Mouse (Mus musculus) kidney, embryonic 16.5 days (tissue): ENCODE measurements around the gene Scnm1. TPM values are rescaled to one million over a fixed set of nuclear protein-coding genes. Genes with fewer than 3 reads are reported as not detected.

Source experiments
- ATAC-seq: fragments of 200-750 bp; cut with Nextera tagmentation; 2 replicates; pipeline ENCODE4 v1.8.0; 2017; ENCODE audit warnings: moderate TSS enrichment; ENCODE audit not compliant: low FRiP score, low TSS enrichment
- H3K27ac ChIP-seq: fragments of 300-500 bp; sonication (generic); 2 replicates; pipeline ENCODE4 v1.5.1; 2014; ENCODE audit warnings: low read length
- H3K27me3 ChIP-seq: fragments of 300-500 bp; sonication (generic); 2 replicates; pipeline ENCODE4 v1.6.1; 2014; ENCODE audit warnings: low read length, control low read depth, mixed read lengths; ENCODE audit not compliant: insufficient read depth
- H3K36me3 ChIP-seq: fragments of 300-500 bp; sonication (generic); 2 replicates; pipeline ENCODE4 v1.6.1; 2014; ENCODE audit warnings: low read length, control low read depth, mixed read lengths; ENCODE audit not compliant: insufficient read depth
- H3K4me1 ChIP-seq: fragments of 300-500 bp; sonication (generic); 2 replicates; pipeline ENCODE4 v1.6.1; 2014; ENCODE audit warnings: low read length, control low read depth, mixed read lengths; ENCODE audit not compliant: insufficient read depth
- H3K4me2 ChIP-seq: fragments of 300-500 bp; sonication (generic); replicated peaks from 2 replicates; pipeline ENCODE4 v1.6.1; 2014; ENCODE audit warnings: low read depth, low read length
- H3K4me3 ChIP-seq: fragments of 300-500 bp; sonication (generic); 2 replicates; pipeline ENCODE4 v1.5.1; 2014; ENCODE audit warnings: mild to moderate bottlenecking, low read length
- H3K9ac ChIP-seq: fragments of 300-500 bp; sonication (generic); replicated peaks from 2 replicates; pipeline ENCODE4 v1.6.1; 2014; ENCODE audit warnings: low read length
- H3K9me3 ChIP-seq: fragments of 300-500 bp; sonication (generic); 2 replicates; pipeline ENCODE4 v1.6.1; 2016; ENCODE audit warnings: low read length, control low read depth
- WGBS: fragments of 180-500 bp; shearing (Covaris S2); extraction: QIAGEN DNeasy Blood & Tissue Kit; methylation state at CpG from one replicate; pipeline ENCODE4 v1.1.7; 2014; 5-methylcytosine and 5-hydroxymethylcytosine counted together
- polyA plus RNA-seq: library from polyadenylated mRNA; unstranded; fragments of >200 nt; fragmentation: Nextera tagmentation; extraction: Ambion mirVana; gene quantifications from 2 replicates; pipeline ENCODE4 v1.2.1, GENCODE M21; 2015

The Scnm1 gene
- polyA plus RNA-seq, 1 experiment from 2014 or later = 71.6 TPM

- Histone ChIP-seq H3K9ac (peak overlapping the region; percentile 58), H3K9me3 (no peaks in the 10 kb centered on the region), H3K4me3 (peak overlapping the region; percentile 68), H3K27ac (no peak overlapping the region), H3K4me2 (peak overlapping the region; percentile 84), H3K27me3 (no peaks in the 10 kb centered on the region), H3K4me1 (peaks cover 23% of the 10 kb centered on the region), H3K36me3 (no peaks in the 10 kb centered on the region)
- WGBS = 17% methylated on average over 8 of the region's 8 CpGs
- ATAC-seq = no peak
These were observed 25.7 kb upstream of the Scnm1 start for GRCm38 (mm10) chr3:95159511-95159986.

DNA sequence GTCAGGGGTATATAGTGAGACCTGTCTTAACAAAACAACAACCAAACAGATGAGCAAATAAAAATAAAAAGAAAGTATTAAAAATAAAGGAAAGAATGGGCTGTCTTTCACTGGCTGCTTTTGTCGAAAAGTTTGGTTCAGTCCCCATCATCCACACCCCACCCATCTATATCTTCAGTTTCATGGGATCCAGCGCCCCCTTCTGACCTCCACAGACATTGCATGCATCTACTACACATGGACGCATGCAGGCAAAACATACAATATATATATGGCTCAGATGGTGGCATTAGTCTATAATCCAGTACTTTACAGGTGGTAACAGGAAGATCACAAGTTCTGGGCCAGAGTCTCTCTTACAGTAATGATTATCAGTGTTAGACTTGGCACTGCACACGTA is 20.1 kb upstream of the Scnm1 start:
- H3K27me3 ChIP-seq = no peaks in the 10 kb centered on the region
- no peak for ATAC-seq
- no peak overlapping the region for H3K4me3 ChIP-seq
- no peak overlapping the region for H3K27ac ChIP-seq
- H3K4me2 ChIP-seq = no peak overlapping the region
- H3K9ac ChIP-seq = no peak overlapping the region
- 0 out of 2 replicates have a peak, but pooled peaks cover 2% of the 10 kb centered on the region for H3K9me3 ChIP-seq
- H3K36me3 ChIP-seq = no peaks in the 10 kb centered on the region
- no peaks in the 10 kb centered on the region for H3K4me1 ChIP-seq
- WGBS = 41% methylated on average over 4 of the region's 4 CpGs

- H3K27me3 ChIP-seq = no peaks in the 10 kb centered on the region
- no peaks in the 10 kb centered on the region for H3K36me3 ChIP-seq
- no peak overlapping the region for H3K4me2 ChIP-seq
- no peaks in the 10 kb centered on the region for H3K4me1 ChIP-seq
- H3K27ac ChIP-seq = no peak overlapping the region
- no peak overlapping the region for H3K9ac ChIP-seq
- H3K4me3 ChIP-seq = no peak overlapping the region
- ATAC-seq = no peak
- H3K9me3 ChIP-seq = no peaks in the 10 kb centered on the region
- 49% methylated on average over 3 of the region's 3 CpGs for WGBS
These were observed 14.1 kb upstream of the Scnm1 start for GRCm38 (mm10) chr3:95147924-95148323.

- WGBS = 10% methylated on average over 5 of the region's 5 CpGs
- ATAC-seq = peak; percentile 83
- H3K27ac ChIP-seq = no peak overlapping the region
These were observed 8.8 kb upstream of the Scnm1 start for GRCm38 (mm10) chr3:95142617-95143011.

DNA sequence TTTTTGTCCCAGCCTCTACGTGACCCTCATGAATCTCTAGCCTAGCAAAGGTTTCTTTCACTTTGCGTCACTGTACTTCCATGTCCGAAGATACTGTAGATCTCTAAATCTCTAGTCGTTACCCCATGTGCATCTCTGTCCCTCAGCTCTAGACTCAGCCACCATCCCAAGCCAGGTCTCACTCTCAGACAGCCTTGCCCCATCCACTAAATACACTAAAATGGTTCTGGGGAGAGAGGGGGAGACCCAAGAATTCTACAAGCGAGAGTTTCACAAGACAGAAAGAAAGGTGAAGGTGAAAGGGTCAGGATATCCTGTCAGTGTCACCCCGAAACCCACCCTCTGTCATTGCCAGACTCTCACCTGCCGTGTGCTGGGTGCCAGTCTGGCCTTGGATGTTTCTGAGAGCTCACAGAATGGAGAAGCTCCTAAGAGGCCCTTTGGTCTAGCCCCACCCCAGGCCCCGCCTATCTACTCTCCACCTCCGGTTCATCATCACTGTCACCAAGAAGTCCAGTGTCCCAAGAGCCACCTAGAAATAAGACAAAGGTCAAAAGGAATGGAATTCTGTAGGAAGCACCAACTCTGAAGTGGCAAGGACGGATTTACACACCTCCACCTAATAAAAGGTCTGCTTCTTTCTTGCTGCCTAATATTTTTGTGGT is 8.3 kb upstream of the Scnm1 start, which contains the start of gene Tnfaip8l2:
Gene Tnfaip8l2 (minus strand): TSS at position 409 of the 665 bp plus-strand sequence.
- Histone ChIP-seq H3K4me3 (no peak within 1 kb of the TSS), H3K27me3 (no peaks in the 10 kb centered on the region), H3K27ac (no peak within 1 kb of the TSS), H3K9me3 (no peaks in the 10 kb centered on the region), H3K36me3 (peaks cover 11% of the 10 kb centered on the region; the same call in 1 of the 2 replicates), H3K9ac (no peak within 1 kb of the TSS), H3K4me1 (no peaks in the 10 kb centered on the region), H3K4me2 (no peak within 1 kb of the TSS)
- WGBS = 84% methylated on average over 10 of the region's 10 CpGs
- ATAC-seq = no peak

More at GRCm38 (mm10) chr3:95142617-95143011, 8.8 kb upstream of the Scnm1 start:
- H3K4me1 ChIP-seq = no peaks in the 10 kb centered on the region
- H3K9ac ChIP-seq = no peak overlapping the region
- no peak overlapping the region for H3K4me2 ChIP-seq
- no peak overlapping the region for H3K4me3 ChIP-seq
- no peaks in the 10 kb centered on the region for H3K27me3 ChIP-seq
- no peaks in the 10 kb centered on the region for H3K9me3 ChIP-seq
- H3K36me3 ChIP-seq = peaks cover 11% of the 10 kb centered on the region; the same call in 1 of the 2 replicates

GRCm38 (mm10) chr3:95141474-95141873 is 7.7 kb upstream of the Scnm1 start:
- Histone ChIP-seq H3K27me3 (no peaks in the 10 kb centered on the region), H3K9me3 (no peaks in the 10 kb centered on the region), H3K4me2 (no peak overlapping the region), H3K27ac (no peak overlapping the region), H3K36me3 (peaks cover 11% of the 10 kb centered on the region; the same call in 1 of the 2 replicates), H3K9ac (no peak overlapping the region), H3K4me3 (no peak overlapping the region), H3K4me1 (no peaks in the 10 kb centered on the region)
- WGBS = 92% methylated on average over 9 of the region's 9 CpGs
- no peak for ATAC-seq

GRCm38 (mm10) chr3:95140795-95141194 is 7.0 kb upstream of the Scnm1 start:
- ATAC-seq = no peak
- Histone ChIP-seq H3K27ac (no peak overlapping the region), H3K4me1 (no peaks in the 10 kb centered on the region), H3K27me3 (no peaks in the 10 kb centered on the region), H3K36me3 (peaks cover 11% of the 10 kb centered on the region; the same call in 1 of the 2 replicates), H3K9me3 (no peaks in the 10 kb centered on the region), H3K4me3 (no peak overlapping the region), H3K4me2 (no peak overlapping the region), H3K9ac (no peak overlapping the region)
- WGBS = 85% methylated on average over 6 of the region's 6 CpGs

DNA sequence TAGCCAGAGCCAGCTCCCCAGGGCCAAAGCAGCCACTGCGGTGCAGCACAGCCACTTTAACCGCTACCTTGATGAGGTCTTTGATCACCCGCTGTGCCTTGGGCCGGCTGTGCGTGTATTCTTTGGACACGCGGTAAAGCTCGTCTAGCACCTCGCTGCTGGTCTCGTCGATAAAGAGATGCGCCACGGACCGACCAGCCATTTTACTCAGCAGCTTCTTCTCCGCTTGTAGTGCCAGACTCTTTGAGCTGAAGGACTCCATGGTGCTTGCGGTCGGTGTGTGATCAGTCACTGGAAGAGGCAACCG is 6.4 kb upstream of the Scnm1 start:
- H3K9me3 ChIP-seq = no peaks in the 10 kb centered on the region
- H3K27ac ChIP-seq = no peak overlapping the region
- H3K4me1 ChIP-seq = 0 out of 2 replicates have a peak, but pooled peaks cover 4% of the 10 kb centered on the region
- no peak overlapping the region for H3K9ac ChIP-seq
- WGBS = 69% methylated on average over 18 of the region's 18 CpGs
- H3K4me2 ChIP-seq = no peak overlapping the region
- H3K4me3 ChIP-seq = no peak overlapping the region
- ATAC-seq = no peak
- no peaks in the 10 kb centered on the region for H3K27me3 ChIP-seq
- H3K36me3 ChIP-seq = peaks cover 11% of the 10 kb centered on the region; the same call in 1 of the 2 replicates

GRCm38 (mm10) chr3:95139586-95140288 is 5.9 kb upstream of the Scnm1 start:
- Histone ChIP-seq H3K4me2 (no peak overlapping the region), H3K36me3 (peaks cover 11% of the 10 kb centered on the region; the same call in 1 of the 2 replicates), H3K4me3 (no peak overlapping the region), H3K9ac (no peak overlapping the region), H3K9me3 (no peaks in the 10 kb centered on the region), H3K27ac (no peak overlapping the region), H3K27me3 (no peaks in the 10 kb centered on the region), H3K4me1 (peaks cover 4% of the 10 kb centered on the region; the same call in 1 of the 2 replicates)
- ATAC-seq = no peak
- whole genome bisulfite sequencing = 68% methylated on average over 25 of the region's 25 CpGs

GRCm38 (mm10) chr3:95136336-95136735 is 2.5 kb upstream of the Scnm1 start:
- 95% methylated on average over 3 of the region's 3 CpGs for WGBS
- H3K9me3 ChIP-seq = no peaks in the 10 kb centered on the region
- ATAC-seq = no peak
- H3K9ac ChIP-seq = no peak overlapping the region
- no peaks in the 10 kb centered on the region for H3K27me3 ChIP-seq
- H3K4me3 ChIP-seq = no peak overlapping the region
- H3K36me3 ChIP-seq = peaks cover 11% of the 10 kb centered on the region; the same call in 1 of the 2 replicates
- H3K4me2 ChIP-seq = no peak overlapping the region
- H3K27ac ChIP-seq = no peak overlapping the region
- peaks cover 4% of the 10 kb centered on the region; the same call in 1 of the 2 replicates for H3K4me1 ChIP-seq
